Mouse (Mus musculus): ENCODE measurements around the gene Sox3. TPM values are rescaled to one million over a fixed set of nuclear protein-coding genes. Genes with fewer than 3 reads are reported as not detected.

The Sox3 gene
- not detected in 2 replicates for polyA plus RNA-seq (2012; rRNA removed; ENCODE audit: low replicate concordance)

DNA sequence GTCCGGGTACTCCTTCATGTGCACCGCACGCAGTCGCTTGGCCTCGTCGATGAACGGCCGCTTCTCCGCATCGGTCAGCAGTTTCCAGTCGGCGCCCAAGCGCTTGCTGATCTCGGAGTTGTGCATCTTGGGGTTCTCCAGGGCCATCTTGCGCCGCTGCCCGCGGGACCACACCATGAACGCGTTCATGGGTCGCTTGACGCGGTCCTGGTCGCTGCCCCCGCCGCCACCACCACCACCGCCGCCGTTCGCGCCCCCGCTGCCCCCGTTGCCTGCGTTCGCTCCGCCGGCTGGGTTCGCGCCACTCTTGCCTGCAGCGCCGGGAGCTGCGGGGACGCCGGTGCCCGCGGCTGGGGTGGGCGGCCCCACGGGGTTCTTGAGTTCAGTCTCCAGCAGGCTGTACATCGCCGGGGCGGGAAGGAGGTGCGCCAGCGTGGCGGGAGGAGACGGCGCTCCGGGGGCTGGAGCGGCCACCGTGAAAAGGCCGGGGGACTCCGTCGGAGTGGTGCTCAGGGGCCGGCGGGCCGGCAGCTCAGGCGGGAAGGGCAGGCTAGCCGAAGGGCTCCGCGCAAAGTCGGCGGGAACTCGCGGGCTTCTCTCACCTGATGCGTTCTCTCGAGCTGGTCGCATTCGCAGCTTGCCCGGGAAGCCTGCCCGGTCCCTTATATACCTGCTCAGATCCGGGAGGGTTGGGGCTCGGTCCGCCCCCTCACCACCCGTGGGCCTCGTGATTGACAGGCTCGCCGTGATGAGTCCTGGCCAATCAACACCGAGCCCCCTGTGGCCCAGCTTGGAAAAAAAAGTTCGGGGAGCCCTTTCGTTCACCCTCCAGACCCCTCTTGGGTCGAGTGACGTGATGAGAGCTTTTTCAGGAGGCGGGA lies at the start of gene Sox3:
Gene Sox3 (minus strand): TSS at position 630 of the 881 bp plus-strand sequence.

